Mouse (Mus musculus) CH12.LX (cell line): ENCODE measurements around the gene Nek11. TPM values are rescaled to one million over a fixed set of nuclear protein-coding genes. Genes with fewer than 3 reads are reported as not detected.

Experiments used
- DNase-seq: peaks from one replicate; pipeline ENCODE4 v3.0.0-alpha.2; 2013; ENCODE audit errors: extremely low read depth
- H3K27ac ChIP-seq: 2 replicates; pipeline ENCODE4 v1.5.1; 2012; ENCODE audit warnings: low read depth, mild to moderate bottlenecking, control low read depth, moderate library complexity; ENCODE audit not compliant: insufficient read depth
- H3K27me3 ChIP-seq: replicated peaks from 2 replicates; pipeline ENCODE3; 2012; ENCODE audit warnings: inconsistent platforms
- H3K36me3 ChIP-seq, 2 experiments: replicated peaks in 1 of 2; 2 replicates each; pipeline versions ENCODE3 to v1.6.1; 2012; ENCODE audit warnings: inconsistent platforms in 1 of 2, low read length in 1 of 2, mild to moderate bottlenecking in 1 of 2, mixed read lengths in 1 of 2, moderate library complexity in 1 of 2; ENCODE audit not compliant: control insufficient read depth in 1 of 2, insufficient read depth in 1 of 2
- H3K4me1 ChIP-seq, 2 experiments: 2 replicates each; pipeline ENCODE4 v1.6.1; 2012; ENCODE audit warnings: inconsistent platforms in 1 of 2, moderate library complexity in 1 of 2; ENCODE audit not compliant: insufficient read depth in 2 of 2, control insufficient read depth in 1 of 2
- H3K4me2 ChIP-seq: 2 replicates; pipeline ENCODE4 v1.6.1; 2012; ENCODE audit warnings: low read depth, mild to moderate bottlenecking, control low read depth; ENCODE audit not compliant: poor library complexity, insufficient read depth, severe bottlenecking
- H3K4me3 ChIP-seq, 3 experiments: fragments of 150-350 bp in 1 of 3; sonication (generic) in 1 of 3; replicated peaks in 1 of 3; 2 replicates each; pipeline versions ENCODE3 to v1.5.1; 2011 to 2012; ENCODE audit warnings: low read depth in 2 of 3, low read length in 2 of 3, mild to moderate bottlenecking in 2 of 3, moderate library complexity in 2 of 3, control low read depth in 1 of 3, improper control_type of control experiment in 1 of 3, inconsistent platforms in 1 of 3, mixed read lengths in 1 of 3; ENCODE audit not compliant: poor library complexity in 1 of 3
- H3K79me2 ChIP-seq: replicated peaks from 2 replicates; pipeline ENCODE4 v1.6.1; 2012; ENCODE audit warnings: mild to moderate bottlenecking, moderate library complexity; ENCODE audit not compliant: control insufficient read depth, poor library complexity, insufficient read depth, severe bottlenecking; ENCODE audit errors: extremely low read depth
- H3K9ac ChIP-seq: 2 replicates; pipeline ENCODE4 v1.6.1; 2012; ENCODE audit warnings: low read depth, mild to moderate bottlenecking, control low read depth, moderate library complexity; ENCODE audit not compliant: insufficient read depth
- H3K9me3 ChIP-seq: replicated peaks from 2 replicates; pipeline ENCODE3; 2012; ENCODE audit warnings: low read length, inconsistent platforms, mixed read lengths
- BHLHE40 ChIP-seq: IDR thresholded peaks from 2 replicates; pipeline ENCODE4 v1.6.1; 2011; ENCODE audit warnings: mild to moderate bottlenecking, low read depth, low read length, improper control_type of control experiment
- CHD1 ChIP-seq: IDR thresholded peaks from 2 replicates; pipeline ENCODE4 v1.6.1; 2012; ENCODE audit warnings: low read depth, low read length, improper control_type of control experiment, inconsistent platforms
- CHD2 ChIP-seq: IDR thresholded peaks from 2 replicates; pipeline ENCODE4 v1.6.1; 2011; ENCODE audit warnings: low read length, improper control_type of control experiment
- CTCF ChIP-seq, 2 experiments: IDR thresholded peaks in 1 of 2; conservative IDR thresholded peaks in 1 of 2; 2 replicates each; pipeline ENCODE4 v1.5.1; 2011 to 2012; ENCODE audit warnings: low read depth in 2 of 2, low read length in 2 of 2, improper control_type of control experiment in 1 of 2, inconsistent platforms in 1 of 2, mild to moderate bottlenecking in 1 of 2, moderate library complexity in 1 of 2
- HCFC1 ChIP-seq: IDR thresholded peaks from 2 replicates; pipeline ENCODE4 v1.6.1; 2012; ENCODE audit warnings: low read depth, mild to moderate bottlenecking, inconsistent platforms, low read length, improper control_type of control experiment
- JUN ChIP-seq: IDR thresholded peaks from 2 replicates; pipeline ENCODE4 v1.6.1; 2011; ENCODE audit warnings: low read depth, mild to moderate bottlenecking, low read length, improper control_type of control experiment, moderate library complexity; ENCODE audit not compliant: insufficient read depth
- KAT2A ChIP-seq: IDR thresholded peaks from 2 replicates; pipeline ENCODE4 v1.6.1; 2012; ENCODE audit warnings: low read length, improper control_type of control experiment, inconsistent platforms; ENCODE audit not compliant: insufficient replicate concordance
- MAFK ChIP-seq: IDR thresholded peaks from 2 replicates; pipeline ENCODE4 v1.6.1; 2011; ENCODE audit warnings: low read length, improper control_type of control experiment; ENCODE audit not compliant: insufficient replicate concordance
- NELFE ChIP-seq: IDR thresholded peaks from 2 replicates; pipeline ENCODE4 v1.6.1; 2011; ENCODE audit warnings: low read depth, low read length, improper control_type of control experiment
- NRF1 ChIP-seq: IDR thresholded peaks from 2 replicates; pipeline ENCODE4 v1.6.1; 2014; ENCODE audit warnings: low read depth, mild to moderate bottlenecking, inconsistent platforms, low read length, improper control_type of control experiment, moderate library complexity
- RAD21 ChIP-seq: IDR thresholded peaks from 2 replicates; pipeline ENCODE4 v1.6.1; 2011; ENCODE audit warnings: low read depth, mild to moderate bottlenecking, low read length, improper control_type of control experiment, moderate library complexity
- USF1 ChIP-seq: IDR thresholded peaks from 2 replicates; pipeline ENCODE4 v1.6.1; 2014; ENCODE audit warnings: low read depth, mild to moderate bottlenecking, inconsistent platforms, low read length, improper control_type of control experiment
- ZC3H11A ChIP-seq: IDR thresholded peaks from 2 replicates; pipeline ENCODE4 v1.6.1; 2012; ENCODE audit warnings: low read depth, mild to moderate bottlenecking, inconsistent platforms, low read length, improper control_type of control experiment
- ZKSCAN1 ChIP-seq: IDR thresholded peaks from 2 replicates; pipeline ENCODE4 v1.6.1; 2012; ENCODE audit warnings: low read depth, inconsistent platforms, low read length, improper control_type of control experiment, borderline replicate concordance
- dilution Hi-C: fragments of 300-500 bp; cut with MboI; formaldehyde crosslinking; loops from 2 replicates; pipeline ENCODE4 v1.14.3; 2020; ENCODE audit warnings: low sequenced_read_pairs; ENCODE audit not compliant: extremely low pct_unique_long_range_greater_than_20kb, extremely low pct_ligation_motif_present
- in situ Hi-C: fragments of 300-500 bp; cut with MboI; formaldehyde crosslinking; loops from 3 replicates; pipeline ENCODE4 v1.14.3; 2019; ENCODE audit warnings: low sequenced_read_pairs, low pct_ligation_motif_present, low pct_unique_long_range_greater_than_20kb, mixed read lengths
- polyA plus RNA-seq: library from polyadenylated mRNA; unstranded; fragments of >175 nt; gene quantifications from 2 replicates; pipeline ENCODE4 v1.2.1, GENCODE M21; 2012; ENCODE audit warnings: low read depth; ENCODE audit not compliant: insufficient read length
- total RNA-seq, 2 experiments: library from RNA; depleted of rRNA; stranded (reverse); fragments of 300-350 nt in 1 of 2; fragments of >200 nt in 1 of 2; gene quantifications; 2 replicates each; pipeline ENCODE4 v1.2.3; 2012 to 2014

The Nek11 gene
- total and polyA plus RNA-seq, 3 experiments, result 0.17 to 0.32 TPM; not detected in 1

- H3K4me1 ChIP-seq, result peaks cover 0 to 6% of the 10 kb centered on the region in 2 experiments; a peak in 1 of 4 replicates
- H3K79me2 ChIP-seq, result no peaks in the 10 kb centered on the region
- H3K27me3 ChIP-seq, result no peaks in the 10 kb centered on the region
- no peak overlapping the region for H3K9ac ChIP-seq
- H3K27ac ChIP-seq, result no peak overlapping the region
- H3K4me3 ChIP-seq, result no peak overlapping the region
- TF ChIP-seq KAT2A (no peak), RAD21 (peak; percentile 19), CTCF (conservative IDR thresholded peaks at IDR 0.05 in 1 of 2, IDR thresholded peaks at IDR 0.05 in 1 of 2; ENCODE audit: low read depth in 2 of 2, low read length in 2 of 2) (peak in 1 of 2 experiments; percentile 18; a peak in 1 of 4 replicates)
- H3K36me3 ChIP-seq, result peaks cover 25 to 80% of the 10 kb centered on the region in 2 experiments
- in situ Hi-C loops (no loop called here), dilution Hi-C loops (no loop called here)
- H3K9me3 ChIP-seq, result no peaks in the 10 kb centered on the region
- no peak overlapping the region for H3K4me2 ChIP-seq
- DNase-seq, result no peak
Observed at GRCm38 (mm10) chr9:105408549-105408948, 13.2 kb upstream of the Nek11 start.

GRCm38 (mm10) chr9:105394720-105395119 lies 604 bp downstream of the Nek11 start:
- peaks cover 15 to 30% of the 10 kb centered on the region in 2 experiments for H3K36me3 ChIP-seq
- H3K79me2 ChIP-seq, result peaks cover 29% of the 10 kb centered on the region
- TF ChIP-seq NELFE (no peak), CHD2 (no peak), NRF1 (no peak), HCFC1 (no peak), BHLHE40 (no peak), JUN (no peak), CHD1 (no peak), USF1 (no peak), MAFK (no peak)
- H3K9ac ChIP-seq, result no peak overlapping the region; the same call in 1 of the 2 replicates
- peak overlapping the region; percentile 93 for H3K4me2 ChIP-seq
- H3K27ac ChIP-seq, result no peak overlapping the region
- peak overlapping the region; percentile 45 to 87 (median 82) for H3K4me3 ChIP-seq
- in situ Hi-C loops, result loop anchor here (10.0 to 25.0 kb wide), 3 partner anchors 257 to 820 kb away; partner anchors contain the start of genes 1700080E11Rik, Mrpl3 and Nudt16
- dilution Hi-C loops, result no loop called here
- peaks cover 3% of the 10 kb centered on the region for H3K27me3 ChIP-seq
- DNase-seq, result no peak
- H3K4me1 ChIP-seq, result peaks cover 10 to 45% of the 10 kb centered on the region in 2 experiments
- H3K9me3 ChIP-seq, result no peaks in the 10 kb centered on the region

GRCm38 (mm10) chr9:105390616-105391015 lies 4.7 kb downstream of the Nek11 start:
- TF ChIP-seq ZKSCAN1 (no peak), ZC3H11A (no peak), NRF1 (no peak), JUN (no peak)
- no peak overlapping the region for H3K4me2 ChIP-seq
- H3K9ac ChIP-seq, result no peak overlapping the region
- no peak overlapping the region for H3K27ac ChIP-seq
- H3K4me1 ChIP-seq, result peaks cover 17 to 42% of the 10 kb centered on the region in 2 experiments
- no peaks in the 10 kb centered on the region for H3K9me3 ChIP-seq
- dilution Hi-C loops, result no loop called here
- DNase-seq, result no peak
- no peaks in the 10 kb centered on the region for H3K36me3 ChIP-seq
- H3K27me3 ChIP-seq, result peaks cover 3% of the 10 kb centered on the region
- in situ Hi-C loops, result loop anchor here (10.0 to 25.0 kb wide), 3 partner anchors 253 to 816 kb away; partner anchors contain the start of genes 1700080E11Rik, Mrpl3 and Nudt16
- H3K79me2 ChIP-seq, result no peaks in the 10 kb centered on the region
- H3K4me3 ChIP-seq, result no peak overlapping the region
